Mouse (Mus musculus) hindbrain, embryonic 11.5 days (tissue): Measurements from ENCODE around the gene Dkc1. TPM values are rescaled to one million over a fixed set of nuclear protein-coding genes. Genes with fewer than 3 reads are reported as not detected.

ENCODE experiments used
- ATAC-seq: fragments of 200-750 bp; cut with Nextera tagmentation; 2 replicates; pipeline ENCODE4 v1.8.0; 2017; ENCODE audit warnings: mild to moderate bottlenecking, moderate TSS enrichment, moderate library complexity; ENCODE audit not compliant: low FRiP score
- DNase-seq: peaks from one replicate; pipeline ENCODE4 v3.0.0-alpha.2; 2015; ENCODE audit warnings: low spot score
- H3K27ac ChIP-seq: fragments of 300-500 bp; sonication (generic); 2 replicates; pipeline ENCODE4 v1.5.1; 2014; ENCODE audit warnings: mild to moderate bottlenecking, low read depth, low read length
- H3K27me3 ChIP-seq: fragments of 300-500 bp; sonication (generic); 2 replicates; pipeline ENCODE4 v1.6.1; 2014; ENCODE audit warnings: mild to moderate bottlenecking, low read length, moderate library complexity, mixed read lengths; ENCODE audit not compliant: control insufficient read depth, insufficient read depth
- H3K36me3 ChIP-seq: fragments of 300-500 bp; sonication (generic); 2 replicates; pipeline ENCODE4 v1.6.1; 2014; ENCODE audit warnings: mild to moderate bottlenecking, low read length, moderate library complexity, mixed read lengths; ENCODE audit not compliant: control insufficient read depth, insufficient read depth
- H3K4me1 ChIP-seq: fragments of 300-500 bp; sonication (generic); replicated peaks from 2 replicates; pipeline ENCODE4 v1.6.1; 2014; ENCODE audit warnings: low read length, mixed read lengths; ENCODE audit not compliant: control insufficient read depth, insufficient read depth
- H3K4me2 ChIP-seq: fragments of 300-500 bp; sonication (generic); replicated peaks from 2 replicates; pipeline ENCODE4 v1.6.1; 2014; ENCODE audit warnings: mild to moderate bottlenecking, low read depth, low read length
- H3K4me3 ChIP-seq: fragments of 300-500 bp; sonication (generic); 2 replicates; pipeline ENCODE4 v1.5.1; 2014; ENCODE audit warnings: low read depth, low read length
- H3K9ac ChIP-seq: fragments of 300-500 bp; sonication (generic); 2 replicates; pipeline ENCODE4 v1.6.1; 2014; ENCODE audit warnings: low read depth, low read length
- H3K9me3 ChIP-seq: fragments of 300-500 bp; sonication (generic); 2 replicates; pipeline ENCODE4 v1.6.1; 2016; ENCODE audit warnings: low read length; ENCODE audit not compliant: control insufficient read depth
- WGBS: fragments of 180-500 bp; shearing (Covaris S2); extraction: QIAGEN DNeasy Blood & Tissue Kit; methylation state at CpG from one replicate; pipeline ENCODE4 v1.1.7; 2014; 5-methylcytosine and 5-hydroxymethylcytosine counted together
- polyA plus RNA-seq: library from polyadenylated mRNA; unstranded; fragments of >200 nt; fragmentation: Nextera tagmentation; extraction: Ambion mirVana; gene quantifications from 2 replicates; pipeline ENCODE4 v1.2.1, GENCODE M21; 2014

Dkc1 gene
- polyA plus RNA-seq = 117 and 123 TPM in 2 replicates

DNA sequence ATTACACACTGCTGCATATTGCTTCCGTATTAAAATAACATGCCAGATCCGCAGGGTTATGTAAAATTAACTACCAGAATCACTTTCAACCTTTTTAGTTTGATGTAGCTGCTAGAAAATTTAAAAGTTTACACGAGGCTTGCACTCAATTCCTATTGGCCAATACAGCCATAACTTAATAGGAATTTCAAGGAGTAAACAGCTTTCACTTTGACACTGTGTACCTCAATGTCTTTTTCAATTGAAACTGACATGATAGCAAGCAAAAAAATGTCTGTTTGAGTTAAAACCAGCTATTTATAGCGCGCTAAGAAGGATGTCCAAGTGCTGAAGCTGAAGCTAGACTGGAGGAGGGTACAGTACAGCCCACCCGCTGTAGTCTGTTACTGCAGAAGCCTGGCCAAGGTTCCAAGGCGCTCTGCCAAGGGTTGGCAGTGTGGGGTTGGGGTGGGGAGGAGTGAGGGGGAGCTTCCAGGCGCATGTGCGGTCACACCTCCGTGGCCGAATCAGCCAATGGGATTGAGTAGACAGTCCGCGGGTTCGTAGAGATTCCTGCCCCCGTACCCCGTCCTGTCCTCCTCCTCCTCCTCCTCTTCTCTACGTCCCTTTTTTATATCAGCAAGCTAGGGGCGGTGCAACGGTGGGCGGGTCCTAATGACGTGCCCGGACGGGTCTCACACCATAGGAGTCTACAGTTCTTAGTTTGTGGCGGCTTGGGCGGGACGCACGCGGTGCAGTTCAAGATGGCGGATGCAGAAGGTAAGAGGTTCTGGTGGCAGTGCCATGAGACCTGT is at the start of gene Dkc1:
Gene Dkc1 (plus strand): TSS at position 486 of the 794 bp plus-strand sequence.
- H3K36me3 ChIP-seq = no peaks in the 10 kb centered on the region
- H3K9ac ChIP-seq = peak within 1 kb of the TSS; percentile 58
- no peaks in the 10 kb centered on the region for H3K4me1 ChIP-seq
- H3K27me3 ChIP-seq = no peaks in the 10 kb centered on the region
- ATAC-seq (peak; percentile 99), DNase-seq (peak; percentile 86)
- no peak within 1 kb of the TSS for H3K27ac ChIP-seq
- WGBS = 17% methylated on average over 29 of the region's 29 CpGs
- peak within 1 kb of the TSS; percentile 50 for H3K4me3 ChIP-seq
- H3K9me3 ChIP-seq = no peaks in the 10 kb centered on the region
- peak within 1 kb of the TSS; percentile 49 for H3K4me2 ChIP-seq

GRCm38 (mm10) chrX:75045931-75046330 is 49.7 kb upstream of the Dkc1 start:
- H3K4me1 ChIP-seq = no peaks in the 10 kb centered on the region
- H3K4me2 ChIP-seq = no peak overlapping the region
- no peak overlapping the region for H3K4me3 ChIP-seq
- no peak overlapping the region for H3K27ac ChIP-seq
- DNase-seq = no peak
- WGBS = 77% methylated on average over 1 of the region's 1 CpGs
- no peak overlapping the region for H3K9ac ChIP-seq
- no peak for ATAC-seq
- no peaks in the 10 kb centered on the region for H3K36me3 ChIP-seq
- H3K27me3 ChIP-seq = no peaks in the 10 kb centered on the region
- no peaks in the 10 kb centered on the region for H3K9me3 ChIP-seq

DNA sequence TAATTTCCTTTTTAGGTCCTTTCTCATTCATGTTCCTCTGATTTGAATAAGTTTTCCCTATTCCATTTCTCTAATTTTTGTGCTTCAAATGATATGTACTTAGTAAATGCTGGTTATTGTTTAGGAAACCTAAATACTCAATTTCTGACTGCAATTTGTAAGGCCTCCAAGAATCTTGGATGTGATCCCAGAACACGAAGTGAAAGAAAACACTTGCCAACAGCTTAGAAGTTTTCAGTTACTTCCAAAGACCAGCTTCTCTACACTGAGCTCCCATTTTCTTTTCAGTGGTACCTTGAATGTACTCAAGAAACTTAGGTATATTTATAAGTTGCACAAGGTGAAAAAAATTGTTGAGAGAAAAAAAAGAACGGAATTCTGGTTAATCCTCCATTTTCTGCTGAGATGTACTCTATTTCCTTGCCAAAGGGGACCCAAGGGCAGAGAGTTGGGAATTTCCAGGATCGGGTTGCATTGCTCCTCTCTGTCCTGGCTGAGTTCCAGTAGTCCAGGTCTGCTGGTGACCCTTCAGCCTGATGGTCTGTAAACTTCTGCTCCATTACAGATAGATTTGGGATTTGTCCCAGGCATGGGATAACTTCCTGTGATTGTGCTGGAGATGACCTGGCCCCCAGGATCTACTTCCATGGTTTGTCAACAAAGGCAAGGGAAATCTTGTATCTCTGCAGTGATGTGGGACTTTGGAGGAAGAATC is 48.6 kb upstream of the Dkc1 start:
- H3K9ac ChIP-seq = no peak overlapping the region
- H3K36me3 ChIP-seq = no peaks in the 10 kb centered on the region
- no peaks in the 10 kb centered on the region for H3K27me3 ChIP-seq
- no peaks in the 10 kb centered on the region for H3K9me3 ChIP-seq
- H3K4me3 ChIP-seq = no peak overlapping the region
- ATAC-seq (no peak), DNase-seq (no peak)
- H3K27ac ChIP-seq = no peak overlapping the region
- H3K4me1 ChIP-seq = no peaks in the 10 kb centered on the region
- WGBS = 70% methylated on average over 3 of the region's 3 CpGs
- no peak overlapping the region for H3K4me2 ChIP-seq

DNA sequence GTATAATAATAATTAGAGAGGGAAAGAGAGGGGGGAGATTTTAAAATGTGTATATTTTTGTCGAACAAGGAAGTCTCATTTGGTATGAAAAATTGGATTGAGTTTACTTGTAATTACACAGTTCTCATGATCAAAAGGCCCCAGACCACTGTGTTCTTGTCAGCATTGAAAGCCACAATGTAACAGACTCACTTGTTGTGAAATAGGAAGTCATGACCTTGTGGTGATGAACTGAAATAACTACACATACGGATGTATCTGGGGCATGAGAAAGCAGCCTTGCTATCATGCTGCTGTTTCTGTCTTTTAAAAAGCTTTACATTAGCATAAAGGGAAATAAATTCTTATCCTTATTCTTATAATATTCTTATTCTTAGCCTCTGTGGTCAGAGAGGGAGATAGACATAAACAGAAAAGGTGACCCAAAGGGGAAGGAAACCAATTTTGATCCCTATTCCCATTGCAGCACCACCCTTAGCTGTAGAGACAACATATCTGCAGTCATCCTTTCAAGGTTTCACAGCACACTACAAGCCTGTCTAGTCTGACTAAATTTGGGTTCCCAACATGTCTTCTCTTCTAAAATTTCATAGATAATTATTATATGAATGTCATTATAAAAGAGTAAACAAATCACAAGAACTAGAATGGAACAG is 39.4 kb upstream of the Dkc1 start:
- H3K27me3 ChIP-seq = no peaks in the 10 kb centered on the region
- ATAC-seq (no peak), DNase-seq (no peak)
- H3K9me3 ChIP-seq = no peaks in the 10 kb centered on the region
- no peaks in the 10 kb centered on the region for H3K4me1 ChIP-seq
- 80% methylated on average over 2 of the region's 2 CpGs for WGBS
- H3K27ac ChIP-seq = no peak overlapping the region
- no peaks in the 10 kb centered on the region for H3K36me3 ChIP-seq
- H3K4me3 ChIP-seq = no peak overlapping the region
- H3K4me2 ChIP-seq = no peak overlapping the region
- H3K9ac ChIP-seq = no peak overlapping the region

DNA sequence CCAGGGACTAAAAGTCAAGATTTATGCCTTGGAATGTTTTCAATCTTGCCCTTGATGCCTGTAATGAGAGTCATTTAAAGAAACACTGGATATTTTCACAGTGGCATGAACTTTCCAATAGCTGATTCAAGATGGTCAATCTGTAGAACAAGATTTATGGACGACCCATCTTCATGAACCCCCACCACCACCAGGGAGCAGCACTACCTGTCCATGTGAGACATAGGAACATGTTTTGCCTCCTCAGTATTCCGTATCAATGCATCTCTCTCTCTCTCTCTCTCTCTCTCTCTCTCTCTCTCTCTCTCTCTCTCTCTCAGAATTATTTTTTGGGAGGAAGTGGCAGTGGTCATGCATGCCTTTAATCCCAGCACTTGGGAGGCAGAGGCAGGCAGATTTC is 13.3 kb upstream of the Dkc1 start:
- WGBS = 66% methylated on average over 2 of the region's 2 CpGs

GRCm38 (mm10) chrX:75083982-75084773 is 11.5 kb upstream of the Dkc1 start:
- WGBS = 26% methylated on average over 26 of the region's 26 CpGs
- Histone ChIP-seq H3K27me3 (no peaks in the 10 kb centered on the region), H3K4me1 (no peaks in the 10 kb centered on the region), H3K36me3 (no peaks in the 10 kb centered on the region), H3K27ac (no peak overlapping the region), H3K9ac (no peak overlapping the region), H3K4me2 (peak overlapping the region; percentile 36), H3K9me3 (no peaks in the 10 kb centered on the region), H3K4me3 (peak overlapping the region; percentile 39)
- ATAC-seq = peak; percentile 68
- DNase-seq = peak; percentile 16

More for the DNA sequence above, 13.3 kb upstream of the Dkc1 start:
- H3K36me3 ChIP-seq = no peaks in the 10 kb centered on the region
- no peak overlapping the region for H3K9ac ChIP-seq
- H3K4me1 ChIP-seq = no peaks in the 10 kb centered on the region
- H3K27ac ChIP-seq = no peak overlapping the region
- H3K4me2 ChIP-seq = no peak overlapping the region
- H3K4me3 ChIP-seq = no peak overlapping the region
- H3K9me3 ChIP-seq = no peaks in the 10 kb centered on the region
- ATAC-seq (no peak), DNase-seq (no peak)
- no peaks in the 10 kb centered on the region for H3K27me3 ChIP-seq

- H3K27me3 ChIP-seq = no peaks in the 10 kb centered on the region
- 19% methylated on average over 2 of the region's 17 CpGs for WGBS
- H3K9me3 ChIP-seq = no peaks in the 10 kb centered on the region
- peak within 1 kb of the TSS; percentile 36 for H3K4me2 ChIP-seq
- peak within 1 kb of the TSS; percentile 39 for H3K4me3 ChIP-seq
- H3K9ac ChIP-seq = no peak within 1 kb of the TSS
- no peaks in the 10 kb centered on the region for H3K36me3 ChIP-seq
- H3K27ac ChIP-seq = no peak within 1 kb of the TSS
- DNase-seq = peak; percentile 37
- no peaks in the 10 kb centered on the region for H3K4me1 ChIP-seq
- ATAC-seq = peak; percentile 87
Observed at GRCm38 (mm10) chrX:75084774-75085508, 10.7 kb upstream of the Dkc1 start, which contains the start of gene Gab3. Gene Gab3, minus strand, starts transcription at chrX:75085458.

DNA sequence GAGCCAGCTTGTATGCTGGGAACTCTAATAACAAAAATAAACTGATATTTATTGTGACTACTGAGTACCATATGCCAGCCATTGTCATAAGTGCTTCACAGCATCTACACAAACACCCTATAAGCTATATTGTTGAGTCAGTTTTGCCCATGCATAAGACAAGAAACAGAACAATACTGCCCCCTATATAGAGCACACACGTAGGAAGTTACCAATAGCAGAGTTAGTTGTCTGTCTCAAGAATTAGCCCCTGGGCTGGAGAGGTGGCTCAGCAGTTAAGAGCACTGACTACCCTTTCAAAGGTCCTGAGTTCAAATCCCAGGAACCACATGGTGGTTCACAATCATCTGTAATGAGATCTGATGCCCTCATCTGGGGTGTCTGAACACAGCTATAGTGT is 10.0 kb upstream of the Dkc1 start:
- Histone ChIP-seq H3K9ac (no peak overlapping the region), H3K9me3 (no peaks in the 10 kb centered on the region), H3K4me1 (no peaks in the 10 kb centered on the region), H3K36me3 (no peaks in the 10 kb centered on the region), H3K4me3 (no peak overlapping the region), H3K27ac (no peak overlapping the region), H3K4me2 (no peak overlapping the region), H3K27me3 (no peaks in the 10 kb centered on the region)
- WGBS = 40% methylated on average over 1 of the region's 1 CpGs
- no peak for DNase-seq
- ATAC-seq = no peak; the same call in 1 of the 2 replicates
